Mouse (Mus musculus) myocyte (in vitro differentiated cells): ENCODE measurements around the gene Zdhhc7.

Experiments
- POLR2A ChIP-seq: IDR thresholded peaks from one replicate; pipeline ENCODE4 v1.6.1; 2011; ENCODE audit warnings: low read depth, mild to moderate bottlenecking, control low read depth, moderate library complexity; ENCODE audit not compliant: insufficient read length
- TCF12 ChIP-seq: IDR thresholded peaks from one replicate; pipeline ENCODE4 v1.6.1; 2011; ENCODE audit warnings: mild to moderate bottlenecking, control low read depth; ENCODE audit not compliant: poor library complexity, insufficient read depth, severe bottlenecking
- TCF3 ChIP-seq: IDR thresholded peaks from one replicate; pipeline ENCODE4 v1.6.1; 2011; ENCODE audit warnings: low read depth, control low read depth; ENCODE audit not compliant: insufficient read length
- USF1 ChIP-seq: IDR thresholded peaks from one replicate; pipeline ENCODE4 v1.6.1; 2011; ENCODE audit warnings: low read depth, mild to moderate bottlenecking, control low read depth, moderate library complexity

DNA sequence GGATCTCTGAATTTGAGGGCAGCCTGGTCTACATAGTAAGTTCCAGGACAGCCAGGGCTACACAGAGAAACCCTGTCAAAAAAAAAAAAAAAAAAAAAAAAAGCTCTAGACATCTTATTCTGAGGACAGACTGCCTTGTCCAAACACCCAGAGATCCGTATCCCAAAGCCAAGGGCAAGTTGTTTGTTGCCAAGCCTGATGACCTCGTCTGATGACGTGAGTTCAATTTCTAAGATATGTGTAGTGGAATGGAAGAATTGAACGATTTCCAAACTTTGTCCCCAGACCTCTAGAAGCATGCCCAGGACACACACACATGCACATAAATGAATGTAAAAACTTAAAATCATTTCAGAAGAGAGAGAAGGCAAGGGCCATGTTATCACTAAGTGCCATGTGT lies 35.1 kb downstream of the Zdhhc7 start:
- TF ChIP-seq TCF12 (no peak), POLR2A (no peak), USF1 (no peak), TCF3 (no peak)
